Mouse (Mus musculus): ENCODE results near the gene Kng1.
"Not testable (repeated sequence)": the region's sequence is repeated elsewhere in the genome, so short reads cannot be mapped to it uniquely, and the experiment has no call there.

Kng1 gene

DNA sequence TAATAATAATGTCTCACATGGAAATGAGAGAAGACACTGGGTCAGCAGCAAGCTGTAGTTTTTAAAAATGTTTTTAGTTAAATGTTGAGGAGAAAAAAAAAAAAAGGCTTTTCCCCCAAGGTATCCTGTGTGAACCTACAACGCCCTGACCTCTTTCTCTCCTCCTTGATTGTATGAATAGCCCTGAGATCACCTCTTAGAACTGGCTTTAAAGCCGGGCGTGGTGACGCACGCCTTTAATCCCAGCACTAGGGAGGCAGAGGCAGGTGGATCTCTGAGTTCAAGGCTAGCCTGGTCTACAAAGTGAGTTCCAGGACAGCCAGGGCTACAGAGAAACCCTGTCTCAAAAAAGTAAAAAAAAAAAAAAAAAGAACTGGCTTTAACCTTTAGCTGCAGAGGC is 37.9 kb downstream of the Kng1 start:
- not testable (repeated sequence) for DNase-seq

DNA sequence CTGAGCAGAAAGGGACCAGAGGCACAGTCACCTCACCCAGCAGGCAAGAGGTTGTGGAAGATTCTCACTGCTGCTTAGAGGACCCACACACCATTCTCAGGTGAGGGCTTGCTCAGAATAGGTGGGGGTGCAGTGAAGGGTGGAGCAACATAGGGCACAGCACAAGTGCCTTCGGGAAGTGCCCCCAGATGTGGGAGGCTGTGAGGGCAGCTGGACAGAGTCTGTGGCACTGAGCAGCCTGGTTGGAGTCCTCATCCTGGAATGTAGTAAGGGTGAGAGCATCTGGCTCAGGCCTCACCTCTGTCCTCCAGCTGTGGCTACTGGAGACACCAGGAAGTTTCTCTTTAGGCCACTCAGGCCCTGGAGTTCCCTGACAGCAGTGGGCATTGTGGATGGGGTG is 39.2 kb downstream of the Kng1 start:
- not testable (repeated sequence) for DNase-seq

DNA sequence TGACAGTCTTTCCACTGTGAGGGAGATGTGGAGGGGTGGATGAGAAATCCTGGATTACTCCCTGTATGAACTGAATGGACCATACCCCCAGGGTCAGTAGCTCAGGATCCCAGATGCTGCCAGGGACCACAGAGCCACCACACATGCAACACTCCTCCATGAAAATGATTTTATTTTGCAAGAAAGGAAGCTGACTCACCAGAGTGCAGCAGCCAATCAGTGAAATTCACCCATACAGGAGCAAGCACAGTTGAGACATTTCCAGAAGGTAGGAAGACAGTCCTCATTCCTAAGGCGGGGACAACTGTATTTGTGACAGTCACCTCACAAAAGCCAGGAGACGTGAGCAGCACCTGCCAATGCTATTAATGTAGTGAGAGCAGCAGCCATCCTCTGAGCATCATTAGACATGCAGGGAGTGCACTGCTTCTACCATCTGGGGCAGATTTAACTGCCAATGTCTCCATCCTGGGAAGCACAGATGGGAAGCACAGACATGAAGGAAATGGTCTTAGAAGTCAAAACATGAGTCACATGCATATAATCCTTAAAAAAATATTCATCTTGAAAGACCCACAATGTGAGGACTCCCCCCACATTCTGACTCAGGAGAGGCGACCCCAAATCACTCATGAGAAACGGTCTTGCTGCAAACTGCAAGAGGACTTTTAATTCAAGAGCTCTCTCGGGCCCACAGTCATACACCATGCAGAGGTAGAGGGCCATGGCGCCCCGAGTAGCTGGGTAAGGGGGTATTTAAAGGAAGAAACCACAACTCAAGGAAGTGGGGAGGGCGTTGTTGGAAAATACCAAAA is 39.8 kb downstream of the Kng1 start:
- DNase-seq: not testable (repeated sequence)

DNA sequence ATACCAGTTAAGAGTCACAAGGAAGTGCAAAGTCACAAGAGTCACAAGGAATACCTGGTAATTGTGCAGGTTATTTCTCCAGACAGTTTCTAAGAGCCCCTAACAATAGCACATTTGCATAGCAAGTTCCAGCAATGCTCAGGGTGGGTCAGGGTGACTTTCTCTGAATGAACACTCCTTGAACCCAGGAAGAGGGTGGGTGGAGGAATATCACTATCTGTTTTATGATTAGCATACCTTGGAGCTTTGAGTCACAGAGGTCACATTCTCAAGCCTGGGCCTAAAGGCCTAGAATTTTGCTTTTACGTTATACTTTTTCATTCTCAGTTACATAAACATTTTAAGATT is 40.4 kb downstream of the Kng1 start:
- DNase-seq: not testable (repeated sequence)

DNA sequence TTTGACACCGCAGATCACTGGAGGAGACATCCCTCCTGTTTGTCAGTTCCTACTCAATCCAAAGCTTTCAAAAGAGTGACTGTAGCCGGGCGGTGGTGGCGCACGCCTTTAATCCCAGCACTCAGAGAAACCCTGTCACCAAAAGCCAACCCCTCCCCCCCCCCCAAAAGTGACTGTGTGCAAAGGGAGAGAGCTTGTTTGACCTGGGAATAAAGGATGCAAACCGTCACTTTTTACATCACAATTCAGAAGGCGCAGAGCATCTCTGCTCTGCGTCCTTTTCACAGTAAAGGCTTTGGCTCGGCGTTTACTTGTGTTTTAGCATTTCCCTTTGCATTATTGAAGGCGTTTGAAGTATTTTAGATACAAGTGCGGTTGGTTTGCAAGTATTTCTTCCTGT is 42.0 kb downstream of the Kng1 start:
- DNase-seq: no peak

DNA sequence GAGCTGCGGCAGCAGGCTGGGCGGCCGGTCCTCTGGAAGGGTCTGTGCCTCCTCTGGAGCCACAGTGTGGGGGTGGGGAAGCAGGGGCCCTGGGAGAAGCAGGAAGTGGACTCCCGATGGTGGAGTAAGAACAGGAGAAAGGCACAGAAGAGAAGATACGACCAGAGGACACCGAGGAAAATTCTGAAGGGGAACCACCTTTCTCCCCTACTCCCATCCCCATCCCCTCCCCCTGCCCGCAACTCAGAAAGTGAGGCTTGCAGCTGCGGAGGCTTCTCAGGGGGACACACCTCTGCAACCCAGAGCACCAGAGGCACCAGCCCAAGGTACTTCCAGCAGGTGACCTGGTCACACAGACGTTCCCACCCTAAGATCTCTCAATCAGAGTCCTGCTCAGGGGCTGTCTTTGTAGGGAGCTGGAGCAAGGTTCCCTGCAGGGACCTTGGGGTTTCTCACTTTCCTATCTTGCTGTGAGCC is 42.5 kb downstream of the Kng1 start:
- DNase-seq: peak; percentile 39 to 41

DNA sequence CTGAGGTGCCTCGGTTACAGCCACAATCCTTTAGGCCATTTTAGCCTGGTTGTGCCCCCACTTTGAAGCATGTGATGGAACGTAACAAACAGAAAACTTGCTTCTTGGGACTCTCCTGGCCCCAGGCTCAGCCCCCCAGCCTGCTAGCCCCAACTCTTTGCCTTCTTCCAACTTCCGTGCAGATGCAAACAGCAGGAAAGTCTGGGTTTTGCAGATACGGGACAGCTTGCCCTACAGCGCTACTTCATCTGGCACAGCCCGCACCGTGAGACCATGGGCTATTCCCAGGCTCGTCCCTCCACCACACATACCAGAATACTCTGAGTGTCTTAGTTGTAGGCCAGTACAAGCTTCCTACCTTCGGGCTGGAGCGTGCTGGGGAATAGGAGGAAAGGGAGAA is 42.9 kb downstream of the Kng1 start:
- no peak for DNase-seq

DNA sequence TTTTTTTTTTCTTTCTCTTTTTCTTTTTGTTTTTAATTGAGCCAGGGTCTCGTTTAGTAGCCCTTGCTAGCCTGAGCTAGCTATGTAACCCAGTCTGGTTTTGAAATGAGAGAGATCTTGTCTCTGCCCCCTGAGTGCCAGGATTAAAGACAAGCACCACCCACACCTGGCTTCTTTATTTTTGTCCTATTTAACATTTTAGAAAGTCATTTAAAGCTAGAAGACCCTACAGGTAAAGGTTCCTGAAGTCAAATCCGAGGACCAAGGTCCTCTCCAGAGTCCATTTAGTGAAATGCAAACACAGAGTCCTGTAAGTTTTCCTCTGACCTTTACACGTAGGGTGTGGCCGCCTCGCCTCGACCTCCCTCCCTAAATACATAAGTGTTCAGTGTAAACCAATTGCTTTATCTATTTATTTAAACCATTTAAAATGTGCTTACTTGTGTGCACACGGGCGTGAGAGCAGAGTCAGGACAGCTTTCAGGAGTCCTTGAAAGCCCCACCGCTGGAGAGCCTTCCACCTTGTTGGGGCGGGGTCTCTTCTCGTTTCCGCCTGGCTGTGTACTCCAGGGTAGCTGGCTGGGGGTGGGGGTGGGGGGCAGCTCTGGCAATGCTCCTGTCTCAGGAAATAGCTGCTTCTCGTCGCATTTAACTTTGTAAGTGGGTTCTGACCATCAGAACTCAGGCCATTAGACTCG is 44.8 kb downstream of the Kng1 start:
- DNase-seq: peak in 1 of 2 experiments; percentile 8

DNA sequence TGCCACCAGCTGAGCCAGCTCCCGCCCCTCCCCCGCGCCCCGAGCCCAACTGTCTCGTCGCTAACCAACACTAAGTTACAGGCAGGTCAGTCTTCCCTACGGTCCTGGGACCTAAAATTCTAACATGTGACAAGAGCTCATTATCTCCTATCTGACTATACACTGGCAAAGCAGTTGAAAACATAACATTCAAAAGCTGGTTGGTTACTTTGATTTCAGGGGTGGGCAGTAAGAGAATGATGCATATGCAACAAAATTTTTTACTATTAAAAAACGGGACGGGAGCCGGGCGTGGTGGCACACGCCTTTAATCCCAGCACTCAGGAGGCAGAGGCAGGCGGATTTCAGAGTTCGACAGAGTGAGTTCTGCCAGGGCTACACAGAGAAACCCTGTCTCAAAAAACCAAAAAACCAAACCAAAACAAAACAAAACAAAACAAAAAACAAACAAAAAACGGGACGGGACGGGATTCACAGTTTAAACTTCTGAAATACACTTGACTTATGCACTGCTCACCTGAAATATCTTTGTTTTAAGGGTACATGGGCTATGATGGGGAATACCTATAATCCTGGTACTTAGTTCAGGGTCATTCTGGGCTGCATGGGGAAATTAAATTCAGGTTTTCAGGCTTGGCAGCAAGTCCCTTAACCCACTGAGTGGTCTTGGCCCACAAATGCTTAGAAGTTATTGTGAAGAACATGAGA is 45.5 kb downstream of the Kng1 start:
- DNase-seq: peak; percentile 44 to 57

DNA sequence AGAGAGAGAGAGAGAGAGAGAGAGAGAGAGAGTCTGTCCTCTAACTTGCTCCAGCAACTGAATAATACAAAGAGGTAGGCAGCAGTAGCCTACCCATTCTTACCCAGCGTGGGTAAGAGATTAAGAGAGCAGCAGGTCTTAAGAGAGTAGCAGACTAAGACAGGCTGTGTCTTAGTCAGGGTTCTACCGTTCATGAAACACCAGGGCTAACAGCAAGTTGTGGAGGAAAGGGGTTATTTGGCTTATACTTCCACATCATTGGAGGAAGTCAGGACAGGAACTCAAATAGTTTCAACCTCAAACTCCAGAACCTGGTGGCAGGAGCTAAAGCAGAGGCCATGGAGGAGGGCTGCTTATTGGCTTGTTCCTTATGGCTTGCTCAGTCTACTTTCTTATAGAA is 46.2 kb downstream of the Kng1 start:
- DNase-seq: no peak

DNA sequence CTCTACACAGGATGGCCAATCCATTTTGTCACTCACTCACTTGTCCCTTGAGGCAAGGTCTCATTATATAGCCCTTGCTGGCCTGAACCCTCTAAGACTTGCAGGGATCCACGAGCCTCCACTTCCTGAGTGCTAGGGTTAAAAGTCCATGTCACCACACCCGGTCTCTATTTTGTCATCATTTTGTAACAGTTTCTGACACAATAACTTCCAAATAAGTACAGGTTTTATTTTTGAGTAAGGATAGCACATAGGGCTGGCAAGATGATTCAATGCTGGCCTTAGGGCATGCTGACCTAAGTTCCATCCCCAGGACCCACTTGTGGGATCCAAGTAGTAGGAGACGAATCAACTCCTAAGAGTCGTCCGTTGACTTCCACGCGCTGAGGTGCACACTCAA is 48.5 kb downstream of the Kng1 start:
- no peak for DNase-seq

DNA sequence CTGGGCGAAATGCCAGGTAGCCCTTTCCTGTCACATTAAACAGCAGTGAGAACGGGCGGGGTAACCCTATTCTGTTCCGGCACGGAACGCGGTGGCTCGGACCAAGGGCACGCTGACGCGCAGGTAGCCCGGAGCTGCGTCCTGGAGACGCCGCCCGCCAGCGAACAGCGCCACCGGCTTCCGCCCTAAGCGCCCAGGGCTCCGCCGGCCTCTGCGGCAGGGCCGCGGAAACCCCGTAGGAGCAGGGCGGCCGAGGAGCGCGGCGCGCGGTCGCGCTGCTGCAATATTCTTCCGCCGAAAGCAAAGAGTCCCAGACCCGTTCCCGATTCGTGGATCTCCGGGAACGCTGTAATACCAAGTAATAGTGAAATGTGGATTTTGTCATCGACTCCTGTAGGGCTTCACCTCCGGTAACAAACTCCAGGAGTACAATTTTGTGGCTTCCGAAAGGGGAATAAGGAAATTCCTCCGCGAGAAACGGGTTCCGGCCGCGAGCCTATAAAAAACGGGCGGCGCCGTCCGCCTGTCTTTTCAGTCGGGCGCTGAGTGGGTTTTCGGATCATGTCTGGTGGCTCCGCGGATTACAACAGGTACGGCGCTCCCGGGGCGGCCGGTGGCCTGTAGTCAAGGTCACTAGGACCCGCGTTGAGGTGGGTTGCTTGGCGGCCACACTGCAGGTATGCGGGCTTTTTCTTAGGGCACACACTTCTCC is 49.7 kb downstream of the Kng1 start, which contains the start of gene Eif4a2:
Gene Eif4a2, plus strand, starts transcription at position 214 of the 712 bp plus-strand sequence.
- DNase-seq: peak; percentile 89 to 97

DNA sequence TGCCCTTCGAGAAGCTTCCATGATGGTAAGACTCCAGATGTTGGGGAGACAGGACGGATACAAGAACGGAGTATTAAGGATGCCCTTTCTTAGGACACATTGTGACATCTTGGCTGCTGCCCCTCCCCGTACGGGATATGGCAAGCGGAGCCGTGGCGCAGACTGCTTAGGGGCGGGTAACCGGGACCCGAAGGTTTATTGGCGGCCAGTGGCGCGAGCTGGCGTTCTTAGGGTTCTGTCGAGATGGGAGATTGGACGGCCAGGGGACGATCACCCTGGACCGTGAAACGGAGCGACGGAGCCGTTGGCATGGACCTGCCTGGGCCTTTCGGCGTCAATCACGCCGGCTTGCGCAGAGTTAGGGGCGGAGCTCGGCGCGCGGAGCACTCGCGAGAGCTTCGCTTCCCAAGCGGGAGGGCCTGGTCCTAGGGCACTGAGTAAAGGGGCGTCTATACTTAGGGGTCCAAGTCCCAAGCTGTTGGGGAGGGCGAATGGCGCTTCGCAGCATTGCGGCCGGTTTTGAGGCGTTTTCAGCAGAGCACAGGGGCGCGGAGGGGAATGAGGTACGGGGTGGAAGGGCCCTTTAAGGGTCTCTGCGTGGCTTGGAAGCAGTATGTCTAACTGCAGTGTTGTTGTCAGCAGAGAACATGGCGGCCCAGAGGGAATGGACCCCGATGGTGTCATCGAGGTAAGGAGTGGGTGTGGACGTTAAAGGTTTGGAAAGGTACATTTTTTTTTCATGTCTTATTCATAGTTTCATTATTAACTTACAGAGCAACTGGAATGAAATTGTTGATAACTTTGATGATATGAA is 50.5 kb downstream of the Kng1 start:
- peak; percentile 83 to 93 for DNase-seq

DNA sequence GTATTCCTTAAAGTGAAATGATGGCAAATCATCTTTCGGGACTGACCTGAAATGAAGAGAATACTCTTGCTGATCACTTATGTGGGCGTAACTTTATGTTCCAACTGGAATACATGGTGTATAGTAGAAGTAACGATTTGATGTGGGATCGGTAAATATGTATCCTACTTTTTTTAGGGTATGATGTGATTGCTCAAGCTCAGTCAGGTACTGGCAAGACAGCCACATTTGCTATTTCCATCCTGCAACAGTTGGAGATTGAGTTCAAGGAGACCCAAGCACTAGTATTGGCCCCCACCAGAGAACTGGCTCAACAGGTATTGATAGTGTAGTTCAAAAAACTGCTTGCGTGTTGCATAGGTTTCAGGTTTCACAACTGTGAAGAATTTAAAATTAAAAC is 51.3 kb downstream of the Kng1 start:
- no peak for DNase-seq

DNA sequence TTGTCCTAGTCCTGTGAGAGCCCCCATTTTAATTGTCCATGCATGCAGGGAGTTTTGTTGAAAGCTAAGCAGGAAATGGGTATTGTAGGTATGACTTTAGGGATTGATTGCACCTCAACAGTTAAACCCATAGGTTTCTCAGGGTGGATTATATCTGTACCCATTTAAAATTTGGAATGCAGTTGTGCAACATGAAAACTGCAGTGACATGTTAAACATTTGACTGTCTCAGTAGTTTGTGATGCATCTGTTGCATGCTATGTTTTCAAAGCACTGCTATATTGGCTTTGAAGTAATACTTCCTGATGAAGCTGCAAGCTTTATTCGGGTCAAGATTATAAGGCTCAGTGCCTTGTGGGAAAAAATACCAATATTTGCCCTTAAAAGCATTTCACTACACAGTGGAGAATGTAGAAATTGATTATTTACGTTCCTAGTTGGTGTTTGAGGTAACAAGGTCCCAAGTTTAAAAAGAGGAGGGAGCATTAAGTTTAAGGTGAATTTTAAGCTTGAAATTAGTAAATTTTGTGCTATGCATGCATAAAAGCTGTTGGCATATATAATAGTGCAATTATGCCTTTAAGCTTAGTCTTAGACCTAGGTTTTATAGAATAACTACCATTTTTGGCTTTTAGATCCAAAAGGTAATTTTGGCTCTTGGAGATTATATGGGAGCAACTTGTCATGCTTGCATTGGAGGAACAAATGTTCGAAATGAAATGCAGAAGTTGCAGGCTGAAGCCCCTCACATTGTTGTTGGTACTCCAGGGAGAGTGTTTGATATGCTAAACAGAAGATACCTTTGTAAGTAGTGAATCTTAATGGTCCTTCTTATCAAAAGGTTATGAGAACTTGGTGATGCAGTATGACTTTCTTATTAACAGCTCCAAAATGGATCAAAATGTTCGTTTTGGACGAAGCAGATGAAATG is 52.0 kb downstream of the Kng1 start:
- DNase-seq: no peak

DNA sequence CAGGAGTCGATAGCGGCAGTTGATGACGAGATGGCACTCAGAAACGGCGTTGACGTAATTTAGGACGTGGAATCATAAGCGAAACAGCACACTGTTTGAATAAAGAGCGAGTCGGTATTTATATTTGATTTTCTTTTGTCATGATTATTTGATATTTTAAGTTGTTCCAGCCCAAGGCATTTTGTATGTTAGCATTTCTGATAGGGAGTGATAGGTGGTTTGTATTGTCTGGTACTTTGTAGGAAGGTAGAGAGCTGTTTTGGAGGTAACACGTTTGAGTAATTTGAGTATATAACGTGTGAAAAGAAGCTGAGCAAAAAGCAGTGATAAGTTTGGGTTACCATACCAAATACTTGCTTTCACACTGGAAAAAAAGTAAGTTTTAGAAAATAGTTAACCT is 54.7 kb downstream of the Kng1 start:
- no peak for DNase-seq

DNA sequence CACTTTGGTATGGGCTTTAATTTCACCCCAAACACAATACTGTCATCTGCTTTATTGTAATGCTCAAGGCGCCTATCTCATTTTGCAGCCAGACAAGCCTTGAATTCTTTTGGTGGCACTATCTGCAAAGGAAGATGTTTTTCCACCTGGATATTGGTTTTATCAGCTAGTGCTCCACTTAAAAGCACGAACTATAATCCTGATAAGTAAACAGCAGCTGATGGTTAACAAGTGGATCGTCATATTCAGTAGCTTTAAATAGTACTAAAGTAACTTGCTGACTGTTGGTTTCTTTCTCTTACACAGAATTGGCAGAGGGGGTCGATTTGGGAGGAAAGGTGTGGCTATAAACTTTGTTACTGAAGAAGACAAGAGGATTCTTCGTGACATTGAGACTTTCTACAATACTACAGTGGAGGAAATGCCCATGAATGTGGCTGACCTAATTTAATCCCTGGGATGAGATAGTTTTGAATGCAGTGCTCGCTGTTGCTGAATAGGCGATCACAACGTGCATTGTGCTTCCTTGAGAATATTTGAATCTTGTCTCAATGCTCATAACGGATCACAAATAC is 55.3 kb downstream of the Kng1 start:
- DNase-seq: no peak

DNA sequence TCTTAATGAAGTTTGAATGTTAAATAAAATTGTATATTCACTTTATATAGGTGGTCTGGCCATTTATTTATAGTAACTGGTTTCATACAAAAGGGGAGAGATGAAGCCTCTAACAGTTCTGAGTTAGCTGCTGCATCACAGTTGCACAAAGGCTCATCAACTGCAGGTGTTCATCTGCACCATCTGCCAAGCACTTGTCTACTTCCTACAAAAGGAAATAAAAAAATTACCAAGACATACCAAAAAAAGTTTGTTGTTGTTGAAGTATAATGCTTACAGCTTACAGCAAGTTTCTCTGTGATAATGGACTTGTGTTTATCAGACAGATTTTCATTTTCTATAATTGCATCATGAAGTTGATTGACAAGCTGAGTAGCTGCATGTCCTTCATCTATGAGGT is 56.2 kb downstream of the Kng1 start:
- no peak for DNase-seq

DNA sequence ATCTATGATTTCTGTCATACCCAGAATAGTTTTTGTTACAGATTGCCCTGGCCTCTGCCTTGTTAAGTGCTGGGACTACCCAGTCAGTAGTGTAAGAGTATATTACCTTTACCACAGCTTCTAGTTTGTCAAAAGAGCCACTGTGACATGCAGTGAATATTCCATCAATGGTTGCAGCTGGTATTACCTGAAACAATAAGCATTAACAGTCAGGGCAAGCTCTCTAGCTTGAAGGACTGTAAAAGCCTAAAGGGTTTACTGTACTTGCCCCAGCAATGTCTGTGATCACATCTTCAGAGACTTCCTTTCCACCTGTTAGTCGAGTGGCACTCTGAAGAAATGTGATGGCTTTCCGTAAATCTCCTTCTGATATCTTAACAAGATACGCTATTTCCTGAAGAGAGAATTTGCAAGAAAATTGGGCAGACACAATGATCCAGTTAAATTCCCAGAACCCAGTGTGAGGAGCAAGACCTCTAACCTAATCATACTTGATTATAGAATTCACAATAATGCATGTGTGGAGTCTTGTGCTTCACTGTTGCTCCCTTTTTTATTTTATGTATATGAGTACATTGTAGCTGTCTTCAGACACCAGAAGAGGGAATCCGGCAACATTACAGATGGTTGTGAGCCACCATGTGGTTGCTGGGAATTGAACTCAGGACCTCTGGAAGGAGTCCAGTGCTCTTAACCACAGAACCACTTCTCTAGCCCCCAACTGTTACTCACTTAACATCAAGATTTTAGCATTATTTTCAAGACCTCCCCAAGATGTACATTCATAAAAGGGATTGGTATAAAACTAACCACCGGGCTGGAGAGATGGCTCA is 56.9 kb downstream of the Kng1 start:
- DNase-seq: no peak

DNA sequence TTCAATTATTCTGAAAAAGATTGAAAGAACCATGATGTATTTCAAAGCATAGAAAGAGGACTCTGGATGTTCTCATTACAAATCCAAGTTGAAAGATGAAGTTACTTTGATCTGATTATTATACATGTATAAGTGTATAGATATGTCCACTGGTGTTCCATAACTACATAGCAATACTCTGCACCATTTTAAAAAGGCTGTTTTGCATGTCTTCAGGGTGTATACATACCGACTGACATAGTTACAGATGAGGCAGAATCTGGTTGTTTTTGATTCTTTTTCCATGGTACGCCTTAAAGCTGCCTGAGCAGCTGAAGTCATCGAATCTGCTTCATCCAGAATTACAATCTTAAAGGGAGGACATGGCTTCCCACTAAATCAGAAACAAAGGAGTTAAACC is 57.8 kb downstream of the Kng1 start:
- no peak for DNase-seq
